Mouse (Mus musculus) myocyte (in vitro differentiated cells): ENCODE results near the gene Xrcc4.

Experiments
- CEBPB ChIP-seq: IDR thresholded peaks from 2 replicates; pipeline ENCODE4 v1.6.1; 2011; ENCODE audit warnings: mild to moderate bottlenecking, moderate library complexity; ENCODE audit not compliant: poor library complexity, insufficient read depth, severe bottlenecking
- E2F4 ChIP-seq: IDR thresholded peaks from one replicate; pipeline ENCODE4 v1.6.1; 2011; ENCODE audit warnings: mild to moderate bottlenecking, control low read depth, moderate library complexity; ENCODE audit not compliant: insufficient read depth
- MAX ChIP-seq: IDR thresholded peaks from one replicate; pipeline ENCODE4 v1.6.1; 2011; ENCODE audit warnings: low read depth, mild to moderate bottlenecking, control low read depth
- MYOG ChIP-seq, 3 experiments: IDR thresholded peaks; one replicate each; pipeline ENCODE4 v1.6.1; 2011; ENCODE audit warnings: control low read depth in 2 of 3, low read depth in 2 of 3, mild to moderate bottlenecking in 2 of 3; ENCODE audit not compliant: insufficient read length in 2 of 3, control insufficient read depth in 1 of 3, insufficient read depth in 1 of 3
- POLR2A ChIP-seq: IDR thresholded peaks from one replicate; pipeline ENCODE4 v1.6.1; 2011; ENCODE audit warnings: low read depth, mild to moderate bottlenecking, control low read depth, moderate library complexity; ENCODE audit not compliant: insufficient read length
- POLR2AphosphoS2 ChIP-seq: IDR thresholded peaks from one replicate; pipeline ENCODE4 v1.6.1; 2011; ENCODE audit warnings: low read depth, control low read depth; ENCODE audit not compliant: insufficient read length
- TCF12 ChIP-seq: IDR thresholded peaks from one replicate; pipeline ENCODE4 v1.6.1; 2011; ENCODE audit warnings: mild to moderate bottlenecking, control low read depth; ENCODE audit not compliant: poor library complexity, insufficient read depth, severe bottlenecking
- USF1 ChIP-seq: IDR thresholded peaks from one replicate; pipeline ENCODE4 v1.6.1; 2011; ENCODE audit warnings: low read depth, mild to moderate bottlenecking, control low read depth, moderate library complexity

DNA sequence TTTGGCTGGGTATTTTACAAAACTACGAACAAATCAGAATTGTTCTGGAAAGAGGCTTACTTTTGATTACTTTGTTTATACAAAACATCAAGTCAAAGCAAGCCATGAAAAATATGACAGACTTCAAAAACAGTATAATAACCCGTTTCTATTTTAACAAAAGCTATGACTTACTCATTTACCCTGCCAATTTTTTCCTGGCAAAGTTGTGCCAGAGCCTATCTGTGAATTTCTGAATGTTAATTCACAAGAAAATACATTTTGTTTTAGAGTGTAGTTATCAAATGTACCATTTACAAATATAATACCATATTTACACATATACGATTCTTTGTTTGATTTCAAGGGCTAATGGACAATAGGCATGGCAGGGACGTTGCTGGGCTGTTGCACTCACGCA is 175.1 kb downstream of the Xrcc4 start:
- TF ChIP-seq POLR2A, result no peak
- TF ChIP-seq POLR2AphosphoS2, result no peak
- TF ChIP-seq TCF12, result no peak
- TF ChIP-seq MAX, result no peak
- no peak for TF ChIP-seq USF1
- no peak for TF ChIP-seq CEBPB
- no peak for TF ChIP-seq E2F4
- no peak for TF ChIP-seq MYOG (IDR thresholded peaks at IDR 0.05; ENCODE audit: control insufficient read depth in 1 of 3, insufficient read depth in 1 of 3, insufficient read length in 2 of 3, low read depth in 2 of 3)
